Mouse (Mus musculus) liver, embryonic 15.5 days (tissue): ENCODE data around the gene Kcnk2. TPM values are rescaled to one million over a fixed set of nuclear protein-coding genes. Genes with fewer than 3 reads are reported as not detected.
"Not testable (repeated sequence)": the region's sequence is repeated elsewhere in the genome, so short reads cannot be mapped to it uniquely, and the experiment has no call there.

ENCODE experiments used
- ATAC-seq: fragments of 200-750 bp; cut with Nextera tagmentation; 2 replicates; pipeline ENCODE4 v1.8.0; 2017; ENCODE audit warnings: moderate number of reproducible peaks, mild to moderate bottlenecking, moderate library complexity; ENCODE audit not compliant: insufficient read depth
- H3K27ac ChIP-seq: fragments of 300-500 bp; sonication (generic); replicated peaks from 2 replicates; pipeline ENCODE4 v1.5.1; 2015; ENCODE audit warnings: mild to moderate bottlenecking, inconsistent platforms
- H3K27me3 ChIP-seq: fragments of 300-500 bp; sonication (generic); 2 replicates; pipeline ENCODE4 v1.6.1; 2015; ENCODE audit warnings: mild to moderate bottlenecking, inconsistent platforms
- H3K36me3 ChIP-seq: fragments of 300-500 bp; sonication (generic); replicated peaks from 2 replicates; pipeline ENCODE4 v1.6.1; 2015; ENCODE audit warnings: moderate library complexity, mild to moderate bottlenecking, inconsistent platforms
- H3K4me1 ChIP-seq: fragments of 300-500 bp; sonication (generic); replicated peaks from 2 replicates; pipeline ENCODE4 v1.6.1; 2015; ENCODE audit warnings: inconsistent platforms
- H3K4me2 ChIP-seq: fragments of 300-500 bp; sonication (generic); 2 replicates; pipeline ENCODE4 v1.6.1; 2015; ENCODE audit warnings: moderate library complexity, mild to moderate bottlenecking, inconsistent platforms
- H3K4me3 ChIP-seq: fragments of 300-500 bp; sonication (generic); replicated peaks from 2 replicates; pipeline ENCODE4 v1.5.1; 2015; ENCODE audit warnings: mild to moderate bottlenecking, inconsistent platforms
- H3K9ac ChIP-seq: fragments of 300-500 bp; sonication (generic); 2 replicates; pipeline ENCODE4 v1.6.1; 2015; ENCODE audit warnings: moderate library complexity, mild to moderate bottlenecking, inconsistent platforms
- H3K9me3 ChIP-seq: fragments of 300-500 bp; sonication (generic); replicated peaks from 2 replicates; pipeline ENCODE4 v1.6.1; 2016; ENCODE audit warnings: inconsistent platforms
- WGBS: fragments of 180-500 bp; shearing (Covaris S2); methylation state at CpG from one replicate; pipeline ENCODE4 v1.1.7; 2015; ENCODE audit warnings: mixed read lengths; ENCODE audit not compliant: insufficient replicate concordance; 5-methylcytosine and 5-hydroxymethylcytosine counted together
- polyA plus RNA-seq: library from polyadenylated mRNA; unstranded; fragments of >200 nt; fragmentation: Nextera tagmentation; extraction: Ambion mirVana; gene quantifications from 2 replicates; pipeline ENCODE4 v1.2.1, GENCODE M21; 2015

The Kcnk2 gene
- polyA plus RNA-seq, 1 experiment from 2014 or later, result 0.05 TPM

- no peak overlapping the region for H3K4me3 ChIP-seq
- no peaks in the 10 kb centered on the region for H3K9me3 ChIP-seq
- WGBS, result 70% methylated on average over 8 of the region's 8 CpGs
- no peaks in the 10 kb centered on the region for H3K36me3 ChIP-seq
- H3K4me2 ChIP-seq, result no peak overlapping the region
- H3K9ac ChIP-seq, result no peak overlapping the region
- H3K27me3 ChIP-seq, result no peaks in the 10 kb centered on the region
- H3K27ac ChIP-seq, result no peak overlapping the region
- no peak for ATAC-seq
- H3K4me1 ChIP-seq, result no peaks in the 10 kb centered on the region
Observed at GRCm38 (mm10) chr1:189288948-189289347, 113.1 kb downstream of the Kcnk2 start.

- Histone ChIP-seq H3K4me3 (no peak overlapping the region), H3K27me3 (no peaks in the 10 kb centered on the region), H3K27ac (no peak overlapping the region), H3K4me1 (no peaks in the 10 kb centered on the region), H3K4me2 (no peak overlapping the region), H3K9ac (no peak overlapping the region), H3K36me3 (no peaks in the 10 kb centered on the region), H3K9me3 (no peaks in the 10 kb centered on the region)
- ATAC-seq, result no peak
- WGBS, result 49% methylated on average over 2 of the region's 2 CpGs
Observed at GRCm38 (mm10) chr1:189272281-189272680, 129.8 kb downstream of the Kcnk2 start.

- Histone ChIP-seq H3K36me3 (no peaks in the 10 kb centered on the region), H3K4me1 (no peaks in the 10 kb centered on the region), H3K27me3 (no peaks in the 10 kb centered on the region), H3K4me2 (no peak overlapping the region), H3K9me3 (no peaks in the 10 kb centered on the region), H3K4me3 (no peak overlapping the region), H3K9ac (no peak overlapping the region), H3K27ac (no peak overlapping the region)
- no peak for ATAC-seq
Observed at GRCm38 (mm10) chr1:189253631-189254030, 148.4 kb downstream of the Kcnk2 start.

GRCm38 (mm10) chr1:189253207-189253606, 148.9 kb downstream of the Kcnk2 start:
- H3K4me1 ChIP-seq, result no peaks in the 10 kb centered on the region
- no peak overlapping the region for H3K27ac ChIP-seq
- H3K4me3 ChIP-seq, result no peak overlapping the region
- no peak for ATAC-seq
- no peaks in the 10 kb centered on the region for H3K27me3 ChIP-seq
- WGBS, result 48% methylated on average over 3 of the region's 3 CpGs
- H3K36me3 ChIP-seq, result no peaks in the 10 kb centered on the region
- no peak overlapping the region for H3K9ac ChIP-seq
- no peaks in the 10 kb centered on the region for H3K9me3 ChIP-seq
- H3K4me2 ChIP-seq, result no peak overlapping the region

GRCm38 (mm10) chr1:189243206-189243605, 158.9 kb downstream of the Kcnk2 start:
- not testable (repeated sequence) for H3K4me2 ChIP-seq, H3K4me1 ChIP-seq, H3K9ac ChIP-seq, H3K27me3 ChIP-seq, H3K9me3 ChIP-seq, H3K4me3 ChIP-seq, H3K27ac ChIP-seq, H3K36me3 ChIP-seq, ATAC-seq
- 55% methylated on average over 2 of the region's 2 CpGs for WGBS

- Histone ChIP-seq H3K9me3 (no peaks in the 10 kb centered on the region), H3K27ac (no peak overlapping the region), H3K4me2 (no peak overlapping the region), H3K4me1 (no peaks in the 10 kb centered on the region), H3K27me3 (no peaks in the 10 kb centered on the region), H3K4me3 (no peak overlapping the region), H3K9ac (no peak overlapping the region), H3K36me3 (no peaks in the 10 kb centered on the region)
- WGBS, result 45% methylated on average over 5 of the region's 5 CpGs
- ATAC-seq, result no peak
Observed at GRCm38 (mm10) chr1:189235261-189235660, 166.8 kb downstream of the Kcnk2 start.

GRCm38 (mm10) chr1:189232829-189233228, 169.2 kb downstream of the Kcnk2 start:
- H3K4me3 ChIP-seq, result no peak overlapping the region
- H3K36me3 ChIP-seq, result no peaks in the 10 kb centered on the region
- H3K4me2 ChIP-seq, result no peak overlapping the region
- ATAC-seq, result no peak
- no peak overlapping the region for H3K9ac ChIP-seq
- no peaks in the 10 kb centered on the region for H3K4me1 ChIP-seq
- H3K9me3 ChIP-seq, result no peaks in the 10 kb centered on the region
- no peak overlapping the region for H3K27ac ChIP-seq
- WGBS, result 48% methylated on average over 6 of the region's 6 CpGs
- H3K27me3 ChIP-seq, result no peaks in the 10 kb centered on the region

- ATAC-seq, result no peak
- H3K9me3 ChIP-seq, result no peaks in the 10 kb centered on the region
- H3K4me1 ChIP-seq, result no peaks in the 10 kb centered on the region
- no peak overlapping the region for H3K4me2 ChIP-seq
- H3K9ac ChIP-seq, result no peak overlapping the region
- no peak overlapping the region for H3K4me3 ChIP-seq
- H3K36me3 ChIP-seq, result no peaks in the 10 kb centered on the region
- no peaks in the 10 kb centered on the region for H3K27me3 ChIP-seq
- WGBS, result 68% methylated on average over 19 of the region's 19 CpGs
- no peak overlapping the region for H3K27ac ChIP-seq
Observed at GRCm38 (mm10) chr1:189228222-189229084, 173.6 kb downstream of the Kcnk2 start.

- no peaks in the 10 kb centered on the region for H3K27me3 ChIP-seq
- no peak overlapping the region for H3K27ac ChIP-seq
- no peaks in the 10 kb centered on the region for H3K4me1 ChIP-seq
- no peaks in the 10 kb centered on the region for H3K9me3 ChIP-seq
- no peak overlapping the region for H3K4me2 ChIP-seq
- ATAC-seq, result no peak
- H3K9ac ChIP-seq, result no peak overlapping the region
- 47% methylated on average over 4 of the region's 4 CpGs for WGBS
- H3K36me3 ChIP-seq, result no peaks in the 10 kb centered on the region
- no peak overlapping the region for H3K4me3 ChIP-seq
Observed at GRCm38 (mm10) chr1:189227479-189227878, 174.6 kb downstream of the Kcnk2 start.

- H3K36me3 ChIP-seq, result no peaks in the 10 kb centered on the region
- H3K4me3 ChIP-seq, result no peak overlapping the region
- ATAC-seq, result no peak
- H3K27me3 ChIP-seq, result no peaks in the 10 kb centered on the region
- 68% methylated on average over 10 of the region's 10 CpGs for WGBS
- H3K4me2 ChIP-seq, result no peak overlapping the region
- no peak overlapping the region for H3K9ac ChIP-seq
- no peak overlapping the region for H3K27ac ChIP-seq
- H3K4me1 ChIP-seq, result no peaks in the 10 kb centered on the region
- no peaks in the 10 kb centered on the region for H3K9me3 ChIP-seq
Observed at GRCm38 (mm10) chr1:189219051-189219450, 183.0 kb downstream of the Kcnk2 start.

- H3K27me3 ChIP-seq, result no peaks in the 10 kb centered on the region
- H3K36me3 ChIP-seq, result no peaks in the 10 kb centered on the region
- H3K4me2 ChIP-seq, result no peak overlapping the region
- H3K9me3 ChIP-seq, result no peaks in the 10 kb centered on the region
- no peak overlapping the region for H3K9ac ChIP-seq
- H3K4me3 ChIP-seq, result no peak overlapping the region
- H3K4me1 ChIP-seq, result no peaks in the 10 kb centered on the region
- no peak overlapping the region for H3K27ac ChIP-seq
- no peak for ATAC-seq
- WGBS, result 65% methylated on average over 11 of the region's 11 CpGs
Observed at GRCm38 (mm10) chr1:189217751-189218564, 184.1 kb downstream of the Kcnk2 start.
